Mouse (Mus musculus) ES-Bruce4 (cell line): ENCODE measurements at regions not wholly inside any gene's neighbourhood (a gene's known extent, or its start where the extent isn't known, plus 50 kb on each side); places are given as distances from the start of the nearest gene placed in this dataset.

Experiments used
- H3K27ac ChIP-seq: 2 replicates; pipeline ENCODE4 v1.5.1; 2012; ENCODE audit warnings: low read length, inconsistent platforms; ENCODE audit not compliant: insufficient read depth
- H3K27me3 ChIP-seq: 2 replicates; pipeline ENCODE4 v1.6.1; 2012; ENCODE audit warnings: mild to moderate bottlenecking, low read length, inconsistent platforms; ENCODE audit not compliant: control insufficient read depth, poor library complexity, insufficient read depth, severe bottlenecking
- H3K36me3 ChIP-seq: 2 replicates; pipeline ENCODE4 v1.6.1; 2012; ENCODE audit warnings: inconsistent platforms, mild to moderate bottlenecking, low read length, moderate library complexity; ENCODE audit not compliant: control insufficient read depth, poor library complexity, insufficient read depth, severe bottlenecking
- H3K4me1 ChIP-seq: one replicate; pipeline ENCODE4 v1.8.1; 2011; ENCODE audit warnings: low read length; ENCODE audit not compliant: control insufficient read depth, insufficient read depth
- H3K4me3 ChIP-seq: 2 replicates; pipeline ENCODE4 v1.5.1; 2011; ENCODE audit warnings: low read depth, mild to moderate bottlenecking, low read length
- H3K9ac ChIP-seq: 2 replicates; pipeline ENCODE4 v1.6.1; 2012; ENCODE audit warnings: low read depth, mild to moderate bottlenecking, inconsistent platforms; ENCODE audit not compliant: poor library complexity, severe bottlenecking
- H3K9me3 ChIP-seq: replicated peaks from 2 replicates; pipeline ENCODE4 v1.6.1; 2012; ENCODE audit warnings: mild to moderate bottlenecking, low read length, inconsistent platforms; ENCODE audit not compliant: control insufficient read depth, poor library complexity, insufficient read depth, severe bottlenecking
- CTCF ChIP-seq: IDR thresholded peaks from one replicate; pipeline ENCODE4 v1.8.1; 2011; ENCODE audit warnings: low read depth, low read length
- EP300 ChIP-seq: IDR thresholded peaks from 2 replicates; pipeline ENCODE4 v1.6.1; 2011; ENCODE audit warnings: low read depth, low read length; ENCODE audit not compliant: insufficient read depth
- POLR2A ChIP-seq: IDR thresholded peaks from one replicate; pipeline ENCODE4 v1.8.1; 2011; ENCODE audit warnings: low read length; ENCODE audit not compliant: insufficient read depth

DNA sequence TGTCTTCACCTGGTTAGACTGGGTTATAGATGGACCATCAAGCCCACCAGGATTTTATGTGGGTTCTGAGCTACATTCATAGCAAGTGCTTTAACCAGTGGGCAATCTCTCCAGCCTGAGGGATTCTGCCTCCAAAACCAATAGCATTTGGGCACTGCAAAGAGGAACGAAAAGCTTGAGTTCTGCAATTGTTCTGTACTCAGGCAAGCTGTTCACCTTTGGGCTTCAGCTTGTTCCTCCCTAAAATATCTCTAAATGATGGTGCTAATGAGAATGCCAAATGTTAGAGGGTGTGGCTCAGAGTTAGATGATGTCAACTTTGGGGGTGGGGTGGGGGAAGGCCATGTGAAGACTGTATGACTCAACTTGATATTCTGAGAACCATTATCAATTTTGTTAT, 54.8 kb upstream of the Foxk1 start:
- Histone ChIP-seq H3K9me3 (no peaks in the 10 kb centered on the region), H3K36me3 (no peaks in the 10 kb centered on the region), H3K27ac (no peak overlapping the region), H3K4me1 (no peaks in the 10 kb centered on the region), H3K27me3 (no peaks in the 10 kb centered on the region), H3K9ac (no peak overlapping the region), H3K4me3 (no peak overlapping the region)
- TF ChIP-seq EP300 (no peak), POLR2A (no peak), CTCF (no peak)

DNA sequence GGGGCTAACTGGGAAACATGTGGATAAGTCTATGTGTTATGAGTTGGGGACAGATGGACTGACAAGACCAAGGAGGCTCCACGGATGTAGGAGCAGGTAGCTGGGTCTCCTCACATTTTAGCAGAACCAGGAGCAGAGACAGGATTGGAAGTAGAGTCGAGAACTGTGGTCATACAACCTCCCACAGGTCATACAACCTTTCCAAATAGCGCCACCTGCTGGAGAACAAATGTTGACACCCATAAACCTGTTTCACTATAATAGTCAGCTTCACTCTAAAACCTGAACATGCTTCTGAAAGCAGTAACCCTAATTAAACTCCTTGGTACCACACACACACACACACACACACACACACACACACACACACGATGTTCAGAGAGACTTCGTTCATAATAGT, 50.7 kb upstream of the Foxk1 start:
- Histone ChIP-seq H3K36me3 (no peaks in the 10 kb centered on the region), H3K9ac (no peak overlapping the region), H3K9me3 (no peaks in the 10 kb centered on the region), H3K27ac (no peak overlapping the region), H3K4me1 (no peaks in the 10 kb centered on the region), H3K27me3 (no peaks in the 10 kb centered on the region), H3K4me3 (no peak overlapping the region)
- TF ChIP-seq EP300, result no peak
- peak; percentile 24 for TF ChIP-seq CTCF
- no peak for TF ChIP-seq POLR2A
